Mouse (Mus musculus) brain, embryonic 14.5 days (tissue): ENCODE measurements around the gene Chmp5.

ENCODE experiments used
- CTCF ChIP-seq: fragments of 200-500 bp; IDR thresholded peaks from 2 replicates; pipeline ENCODE4 v1.5.1; 2012; ENCODE audit warnings: inconsistent platforms, mild to moderate bottlenecking, moderate library complexity, borderline replicate concordance; ENCODE audit not compliant: insufficient read depth, insufficient read length; ENCODE audit errors: extremely low read depth
- POLR2A ChIP-seq: fragments of 200-500 bp; IDR thresholded peaks from 2 replicates; pipeline ENCODE4 v1.6.1; 2012; ENCODE audit warnings: mild to moderate bottlenecking, inconsistent platforms, borderline replicate concordance; ENCODE audit not compliant: poor library complexity, insufficient read depth, insufficient read length, severe bottlenecking; ENCODE audit errors: extremely low read depth

DNA sequence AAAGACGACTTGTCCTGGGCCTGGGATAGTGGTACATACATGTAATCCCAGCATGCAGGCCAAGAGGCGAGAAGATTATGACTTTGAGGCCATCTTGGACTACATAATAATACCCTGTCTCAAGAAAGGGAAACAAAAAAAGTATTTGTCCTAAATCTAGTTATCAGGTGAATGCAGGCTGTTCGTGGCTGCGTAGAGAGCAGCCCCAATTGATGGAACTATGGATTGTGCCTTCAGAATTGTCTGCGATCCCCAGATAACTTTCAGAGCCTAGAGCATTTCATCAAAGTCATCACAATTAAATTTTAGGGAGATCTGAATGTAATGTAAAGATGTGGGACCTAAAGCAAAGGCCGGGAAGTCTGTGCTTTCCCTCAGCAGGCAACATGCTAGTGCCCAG lies 48.1 kb downstream of the Chmp5 start:
- TF ChIP-seq POLR2A (no peak), CTCF (no peak)
